Mouse (Mus musculus) ovary, adult 10 weeks (tissue): ENCODE data around the gene Olfr1509. TPM values are rescaled to one million over a fixed set of nuclear protein-coding genes. Genes with fewer than 3 reads are reported as not detected.

Experiments
- polyA plus RNA-seq: library from polyadenylated mRNA; stranded (reverse); fragments of 350-450 nt; fragmentation: Illumina TruSeq; extraction: RNeasy Lipid Tissue Mini Kit (QIAGEN cat#74804); gene quantifications from one replicate; pipeline ENCODE4 v1.2.3, GENCODE M21; 2014

The Olfr1509 gene
- not detected for polyA plus RNA-seq

GRCm38 (mm10) chr14:52442690-52443089 is at the start of gene Olfr1509:
TSS of gene Olfr1509 (plus strand) at chr14:52442990.

GRCm38 (mm10) chr14:52397279-52397678 is 45.5 kb upstream of the Olfr1509 start, which contains the start of gene Olfr1511:
TSS of gene Olfr1511 (minus strand) at chr14:52397379.

GRCm38 (mm10) chr14:52414273-52414672 is 28.5 kb upstream of the Olfr1509 start, which contains the start of gene Olfr1510:
TSS of gene Olfr1510 (minus strand) at chr14:52414373.

GRCm38 (mm10) chr14:52467395-52467794 is 24.6 kb downstream of the Olfr1509 start, which contains the start of gene Olfr1508:
TSS of gene Olfr1508 (minus strand) at chr14:52467495.

GRCm38 (mm10) chr14:52495516-52495915 is 52.7 kb downstream of the Olfr1509 start, which contains the start of gene Olfr1507:
TSS of gene Olfr1507 (minus strand) at chr14:52495749.

Other genes with a start within 250 kb of the Olfr1509 start
- gene Supt16, start 245.6 kb upstream of the Olfr1509 start, polyA plus RNA-seq: 121 TPM
- gene Chd8, start 185.2 kb upstream of the Olfr1509 start, polyA plus RNA-seq: 122 TPM
- 51.2 TPM for gene Tox4, start 163.8 kb upstream of the Olfr1509 start, polyA plus RNA-seq
- 38.3 TPM for gene Rab2b, start 163.4 kb upstream of the Olfr1509 start, polyA plus RNA-seq
- 30.6 TPM for gene Mettl3, start 137.9 kb upstream of the Olfr1509 start, polyA plus RNA-seq
- gene Sall2, start 114.2 kb upstream of the Olfr1509 start, polyA plus RNA-seq: 15.3 TPM
- not detected for gene Olfr1513, start 86.6 kb upstream of the Olfr1509 start, polyA plus RNA-seq
- gene Olfr1512, start 63.8 kb upstream of the Olfr1509 start, polyA plus RNA-seq: not detected
- gene Olfr1511, start 45.6 kb upstream of the Olfr1509 start, polyA plus RNA-seq: not detected
- not detected for gene Olfr1510, start 28.6 kb upstream of the Olfr1509 start, polyA plus RNA-seq
- gene Olfr1508, start 24.5 kb downstream of the Olfr1509 start, polyA plus RNA-seq: not detected
- not detected for gene Olfr1507, start 52.8 kb downstream of the Olfr1509 start, polyA plus RNA-seq